Mouse (Mus musculus) ovary, adult 2 months (tissue): ENCODE data around the gene Rhbdd3. TPM values are rescaled to one million over a fixed set of nuclear protein-coding genes. Genes with fewer than 3 reads are reported as not detected.

ENCODE experiments used
- polyA plus RNA-seq: library from polyadenylated mRNA; depleted of rRNA; stranded (reverse); fragments of >200 nt; gene quantifications from 2 replicates; pipeline ENCODE4 v1.2.3, GENCODE M21; 2012; rRNA removed

Gene Rhbdd3
- 52.4 and 62.2 TPM in 2 replicates for polyA plus RNA-seq

GRCm38 (mm10) chr11:5098736-5099542 is at the start of gene Rhbdd3, which contains the start of gene Ewsr1:
Gene Rhbdd3, plus strand, starts transcription at chr11:5098926.
Gene Ewsr1, minus strand, starts transcription at chr11:5099266.

DNA sequence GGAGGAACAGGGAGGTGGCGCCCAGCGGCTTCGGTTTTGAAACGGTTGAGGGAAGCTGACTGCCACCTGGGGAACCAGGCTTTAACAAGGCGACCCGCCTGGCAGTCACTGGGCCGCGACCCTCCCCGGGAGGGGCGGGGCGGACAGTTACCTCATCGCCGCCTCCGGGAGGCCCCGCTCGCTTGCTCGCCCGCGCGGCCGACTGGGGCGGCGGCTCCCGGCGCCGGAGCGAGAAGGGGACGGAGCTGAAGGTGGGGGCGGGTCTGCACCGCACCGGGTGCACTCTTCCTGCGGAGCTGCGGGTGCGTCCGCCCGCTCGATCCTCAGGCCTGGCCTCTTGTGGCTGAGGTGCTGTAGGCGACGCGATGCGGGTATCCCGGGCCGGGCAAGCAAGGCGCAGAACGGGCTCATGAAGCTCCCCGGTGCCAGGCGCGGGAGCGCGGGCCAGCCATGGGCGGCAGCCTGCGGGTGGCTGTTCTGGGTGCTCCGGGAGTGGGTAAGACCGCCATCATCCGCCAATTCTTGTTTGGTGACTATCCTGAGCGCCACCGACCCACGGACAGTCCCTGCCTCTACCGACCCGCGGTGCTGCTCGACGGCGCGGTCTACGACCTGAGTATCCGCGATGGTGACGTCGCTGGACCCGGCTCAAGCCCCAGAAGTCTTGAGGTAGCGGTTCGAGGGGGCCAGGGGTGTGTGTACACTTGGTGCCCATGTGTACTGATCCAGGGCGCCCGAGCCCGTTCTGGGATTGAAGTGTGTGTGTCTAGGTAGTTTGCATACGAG is 40.7 kb upstream of the Rhbdd3 start, which contains the start of gene Rasl10a:
Rasl10a (plus strand) TSS at position 273 of the 786 bp plus-strand sequence.

GRCm38 (mm10) chr11:5065056-5065821 is 33.5 kb upstream of the Rhbdd3 start, which contains the start of gene Gas2l1:
Gene Gas2l1, minus strand, starts transcription at chr11:5065327.

DNA sequence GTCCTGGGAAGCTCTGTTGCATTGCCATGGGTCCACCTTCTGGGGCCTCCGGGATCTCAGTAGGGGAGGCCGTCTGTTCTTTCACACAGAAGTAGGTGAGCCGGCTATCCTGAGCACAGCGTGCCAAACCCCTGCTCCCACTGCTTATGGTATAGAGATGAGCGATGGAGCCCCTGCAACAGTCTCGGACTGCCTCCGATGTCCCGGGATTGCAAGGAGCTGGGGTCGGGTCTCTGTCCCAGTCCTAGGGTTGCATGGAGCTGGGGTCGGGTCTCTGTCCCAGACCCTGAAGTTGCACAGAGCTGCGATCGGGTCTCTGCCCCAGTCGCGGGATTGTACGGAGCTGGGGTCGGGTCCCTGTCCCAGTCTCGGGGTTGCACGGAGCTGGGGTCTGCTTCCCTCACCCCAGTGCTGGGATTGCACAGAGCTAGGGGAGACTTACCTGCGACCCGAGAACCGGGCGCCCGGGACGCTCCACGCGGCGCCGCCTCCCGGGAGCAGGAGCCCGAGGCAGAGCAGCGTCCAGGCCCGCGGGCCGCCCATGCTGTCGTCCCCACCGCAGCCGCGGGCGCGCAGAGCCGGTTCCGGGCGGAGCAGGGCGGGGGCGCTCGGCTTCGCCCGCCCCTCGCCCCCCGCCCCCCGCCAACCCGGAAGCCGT is 53.1 kb downstream of the Rhbdd3 start, which contains the start of gene Emid1:
Emid1 (minus strand) TSS at position 578 of the 658 bp plus-strand sequence.

Other genes with a start within 250 kb of the Rhbdd3 start
- 55.2 and 55.3 TPM in 2 replicates for gene Nf2, start 249.4 kb upstream of the Rhbdd3 start, polyA plus RNA-seq
- gene Nipsnap1, start 225.0 kb upstream of the Rhbdd3 start, polyA plus RNA-seq, result 59.6 and 61.6 TPM in 2 replicates
- gene Thoc5, start 203.6 kb upstream of the Rhbdd3 start, polyA plus RNA-seq, result 20.7 and 26.8 TPM in 2 replicates
- gene Nefh, start 150.9 kb upstream of the Rhbdd3 start, polyA plus RNA-seq, result 3.8 and 7.2 TPM in 2 replicates
- gene Ap1b1, start 112.1 kb upstream of the Rhbdd3 start, polyA plus RNA-seq, result 84.4 and 85.3 TPM in 2 replicates
- 74.9 and 98.7 TPM in 2 replicates for gene Rasl10a, start 40.8 kb upstream of the Rhbdd3 start, polyA plus RNA-seq
- gene Gas2l1, start 33.6 kb upstream of the Rhbdd3 start, polyA plus RNA-seq, result 108 and 129 TPM in 2 replicates
- 592 and 1,072 TPM in 2 replicates for gene Ewsr1, start 340 bp downstream of the Rhbdd3 start, polyA plus RNA-seq
- 27.5 and 45.4 TPM in 2 replicates for gene Emid1, start 53.3 kb downstream of the Rhbdd3 start, polyA plus RNA-seq
- gene Kremen1, start 162.6 kb downstream of the Rhbdd3 start, polyA plus RNA-seq, result 31.7 and 33.4 TPM in 2 replicates